Mouse (Mus musculus): ENCODE data around the gene Tspan31.
"Not testable (repeated sequence)": the region's sequence is repeated elsewhere in the genome, so short reads cannot be mapped to it uniquely, and the experiment has no call there.

Tspan31 gene

DNA sequence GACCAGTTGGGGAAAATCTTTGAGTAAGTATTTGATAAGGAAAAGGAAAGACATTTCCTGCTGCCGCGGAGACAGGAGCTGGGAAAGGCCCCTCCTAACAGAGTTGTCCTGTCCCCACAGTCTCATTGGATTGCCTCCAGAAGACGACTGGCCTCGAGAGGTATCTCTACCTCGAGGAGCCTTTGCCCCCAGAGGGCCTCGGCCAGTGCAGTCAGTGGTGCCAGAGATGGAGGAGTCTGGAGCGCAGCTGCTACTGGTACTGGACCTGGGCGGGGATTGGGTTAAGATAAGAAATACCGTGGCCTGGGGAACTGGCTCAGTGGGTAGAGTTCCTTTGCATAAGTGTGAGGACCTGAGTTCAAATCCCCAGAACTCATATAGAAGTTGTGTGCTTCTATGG lies 4.1 kb downstream of the Tspan31 start:
- DNase-seq (ENCODE audit: low read depth, low spot score) = no peak

DNA sequence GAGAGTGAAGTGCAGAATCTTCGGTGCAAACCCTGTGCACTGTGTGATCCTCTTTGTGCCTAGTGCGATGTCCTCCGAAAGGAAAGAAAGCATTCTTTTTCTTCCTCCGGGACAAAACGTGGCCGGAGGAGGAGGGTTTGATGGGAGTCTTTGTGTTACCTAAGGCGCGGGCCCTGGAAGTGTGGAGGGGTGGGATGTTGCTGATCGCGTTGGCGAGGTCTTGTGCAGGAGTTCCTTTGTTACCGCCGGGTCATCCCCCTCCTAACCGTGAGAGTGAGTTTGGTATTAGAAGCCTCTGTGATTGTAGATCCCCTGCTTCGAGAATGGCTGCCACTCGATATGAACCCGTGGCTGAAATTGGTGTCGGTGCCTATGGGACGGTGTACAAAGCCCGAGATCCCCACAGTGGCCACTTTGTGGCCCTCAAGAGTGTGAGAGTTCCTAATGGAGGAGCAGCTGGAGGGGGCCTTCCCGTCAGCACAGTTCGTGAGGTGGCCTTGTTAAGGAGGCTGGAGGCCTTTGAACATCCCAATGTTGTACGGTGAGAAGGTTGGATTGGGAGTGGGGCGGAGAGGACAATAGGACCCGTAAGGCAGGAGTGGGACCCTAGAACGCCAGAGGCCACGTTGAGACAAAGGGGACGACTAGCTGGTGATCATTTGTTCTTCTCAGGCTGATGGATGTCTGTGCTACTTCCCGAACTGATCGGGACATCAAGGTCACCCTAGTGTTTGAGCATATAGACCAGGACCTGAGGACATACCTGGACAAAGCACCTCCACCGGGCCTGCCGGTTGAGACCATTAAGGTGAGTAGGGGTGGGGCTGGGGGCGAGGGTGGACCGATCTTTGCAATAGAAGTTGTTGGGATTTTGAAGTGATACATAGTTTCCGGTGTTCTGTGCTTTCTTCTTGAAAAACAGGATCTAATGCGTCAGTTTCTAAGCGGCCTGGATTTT lies 5.9 kb downstream of the Tspan31 start:
- DNase-seq (ENCODE audit: low read depth, low spot score) = no peak

DNA sequence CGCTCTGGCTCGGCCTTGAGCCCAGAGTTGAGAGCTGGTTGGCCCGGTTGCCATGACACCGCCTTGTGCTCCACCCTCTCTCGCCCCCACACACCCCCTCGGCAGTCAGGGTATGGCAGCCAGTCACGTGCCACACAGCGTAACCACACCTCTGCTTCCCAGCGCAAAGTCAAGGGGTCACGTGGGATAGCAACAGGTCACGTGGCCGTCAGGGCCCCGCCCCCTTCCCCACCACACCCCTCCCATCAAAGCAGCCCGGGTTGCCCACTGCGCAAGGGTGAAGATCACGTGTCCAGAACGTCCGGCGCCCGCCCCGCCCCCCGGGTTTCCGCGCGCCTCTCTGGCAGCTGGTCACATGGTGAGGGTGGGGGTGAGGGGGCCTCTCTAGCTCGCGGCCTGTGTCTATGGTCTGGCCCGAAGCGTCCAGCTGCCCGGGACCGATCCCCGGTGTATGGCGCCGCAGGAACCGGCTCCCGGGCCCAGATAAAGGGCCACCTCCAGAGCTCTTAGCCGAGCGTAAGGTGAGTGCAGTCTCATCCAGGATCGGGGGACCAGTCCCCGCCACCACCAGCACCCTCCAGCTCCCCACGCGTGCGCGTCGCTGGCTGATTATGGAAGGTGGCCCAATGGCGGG lies 6.7 kb downstream of the Tspan31 start, which contains the start of gene Cdk4:
Cdk4 (plus strand) TSS at position 296 of the 634 bp plus-strand sequence.
- DNase-seq (ENCODE audit: low read depth, low spot score) = peak; percentile 95

DNA sequence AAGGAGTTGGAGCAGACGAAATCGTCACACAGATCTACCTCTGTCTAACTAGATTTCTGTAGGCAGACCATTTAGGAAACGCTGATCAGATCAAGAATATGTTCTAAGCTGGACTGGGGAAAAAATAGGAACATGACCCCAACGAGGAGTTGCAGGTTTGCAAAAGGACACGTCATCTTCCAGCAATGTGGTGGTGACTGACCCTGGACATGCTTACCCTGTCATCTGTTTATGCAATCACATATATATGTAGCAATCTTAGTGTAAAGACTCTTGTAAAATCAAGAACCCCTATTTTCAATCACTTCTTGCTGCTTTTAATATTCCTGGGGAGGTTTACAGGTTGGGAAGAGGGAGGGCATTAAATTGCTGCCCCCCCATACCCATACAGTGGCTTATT lies 7.6 kb downstream of the Tspan31 start:
- no peak for DNase-seq (ENCODE audit: low read depth, low spot score)

DNA sequence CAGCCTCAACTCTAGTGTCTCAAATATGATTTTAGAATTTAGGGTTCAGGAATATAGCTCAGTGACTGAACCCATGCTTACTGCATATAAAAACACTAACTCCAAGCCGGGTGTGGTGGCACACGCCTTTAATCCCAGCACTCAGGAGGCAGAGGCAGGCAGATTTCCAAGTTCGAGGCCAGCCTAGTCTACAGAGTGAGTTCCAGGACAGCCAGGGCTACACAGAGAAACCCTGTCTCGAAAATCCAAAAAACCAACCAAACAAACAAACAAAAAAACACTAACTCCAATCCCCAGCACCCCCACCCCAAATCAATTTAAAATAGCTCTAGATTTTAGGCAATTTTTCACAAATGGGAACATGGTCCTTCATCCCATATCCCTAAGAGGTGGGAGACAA lies 8.0 kb downstream of the Tspan31 start:
- DNase-seq (ENCODE audit: low read depth, low spot score) = not testable (repeated sequence)

DNA sequence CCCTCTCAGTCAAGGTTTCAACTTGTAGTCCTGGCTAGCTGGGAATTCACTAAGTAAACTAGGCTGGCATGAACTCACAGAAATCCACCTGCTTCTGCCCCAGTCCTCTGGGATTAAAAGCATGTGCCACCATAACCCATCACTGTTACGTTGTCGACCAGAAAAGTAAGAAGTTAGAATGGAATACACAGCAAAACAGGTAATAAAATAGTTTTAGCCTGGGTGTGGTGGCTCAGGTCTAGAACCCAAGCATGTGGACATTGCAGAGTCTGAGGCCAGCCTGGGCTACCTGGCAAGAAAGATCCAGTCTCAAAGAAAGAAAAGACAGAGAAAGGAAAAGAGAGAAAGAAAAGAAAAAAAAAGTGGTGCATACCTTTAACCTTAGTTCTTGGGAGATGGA lies 8.6 kb downstream of the Tspan31 start:
- DNase-seq (ENCODE audit: low read depth, low spot score) = no peak

DNA sequence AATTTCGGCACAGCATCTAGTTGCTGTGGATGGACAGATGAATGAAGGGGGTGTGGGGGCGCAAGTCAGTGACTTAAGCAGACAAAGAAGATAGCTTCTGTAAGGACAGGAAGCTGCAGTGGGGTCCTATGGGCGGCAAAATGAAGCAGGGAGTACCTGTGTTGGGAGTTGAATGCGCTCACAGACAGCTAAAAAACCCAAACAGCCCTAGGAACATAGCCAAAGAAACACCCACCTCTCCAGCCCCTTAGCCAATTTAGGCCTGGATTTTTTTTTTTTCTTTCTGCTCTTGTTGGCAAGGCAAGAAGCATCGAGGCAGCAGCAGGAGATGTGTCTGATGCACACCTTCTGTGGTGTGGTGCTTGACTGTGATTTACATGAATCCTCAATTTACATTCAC lies 9.0 kb downstream of the Tspan31 start:
- no peak for DNase-seq (ENCODE audit: low read depth, low spot score)

DNA sequence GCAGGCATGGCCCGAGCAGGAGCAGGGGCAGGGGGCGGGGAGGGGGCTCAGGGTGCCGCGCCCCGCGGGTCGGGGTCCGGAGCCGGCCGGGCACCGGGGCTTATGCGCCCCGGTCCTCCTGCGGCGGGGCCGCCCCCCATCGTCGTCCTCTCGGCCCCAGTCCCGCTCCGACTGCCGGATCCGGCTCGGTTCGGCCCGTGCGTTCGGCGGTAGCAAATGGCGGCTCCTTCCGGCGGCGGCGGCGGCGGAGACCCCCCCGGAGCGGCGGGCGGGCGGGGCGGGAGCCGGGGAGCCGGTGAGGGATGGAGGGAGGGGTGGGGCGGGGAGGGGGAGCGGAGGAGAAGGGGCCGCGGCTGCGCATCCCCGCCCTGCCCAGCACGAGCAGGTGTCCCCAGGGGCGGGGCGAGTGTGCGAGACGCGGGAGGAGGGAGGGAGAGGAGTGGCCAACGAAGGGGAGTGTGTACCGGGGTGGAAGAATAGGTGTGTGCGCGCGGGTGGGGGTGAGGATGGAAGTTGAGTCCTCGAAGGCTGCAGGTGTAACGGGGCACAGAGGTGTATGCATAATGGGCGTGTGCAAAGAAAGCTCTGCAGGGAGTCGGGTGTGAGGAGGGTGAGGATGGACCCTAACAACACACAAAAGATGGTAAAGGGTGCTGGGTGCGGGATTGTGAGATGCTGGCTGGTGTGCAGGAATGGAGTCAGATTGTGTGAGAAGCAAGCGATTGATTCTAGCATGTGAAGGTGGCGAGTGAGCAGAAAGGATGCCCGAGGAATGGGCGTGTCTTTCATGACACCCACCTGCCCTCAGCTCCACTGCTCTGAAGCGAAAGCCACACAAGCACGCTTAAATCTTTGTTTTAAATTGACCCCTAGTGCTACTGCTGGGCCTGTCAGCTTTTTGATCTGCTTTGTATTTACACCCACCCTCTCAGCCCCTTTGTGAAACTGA lies 9.8 kb downstream of the Tspan31 start, which contains the start of gene March9:
March9 (minus strand) TSS at position 217 of the 949 bp plus-strand sequence.
- DNase-seq (ENCODE audit: low read depth, low spot score) = no peak

DNA sequence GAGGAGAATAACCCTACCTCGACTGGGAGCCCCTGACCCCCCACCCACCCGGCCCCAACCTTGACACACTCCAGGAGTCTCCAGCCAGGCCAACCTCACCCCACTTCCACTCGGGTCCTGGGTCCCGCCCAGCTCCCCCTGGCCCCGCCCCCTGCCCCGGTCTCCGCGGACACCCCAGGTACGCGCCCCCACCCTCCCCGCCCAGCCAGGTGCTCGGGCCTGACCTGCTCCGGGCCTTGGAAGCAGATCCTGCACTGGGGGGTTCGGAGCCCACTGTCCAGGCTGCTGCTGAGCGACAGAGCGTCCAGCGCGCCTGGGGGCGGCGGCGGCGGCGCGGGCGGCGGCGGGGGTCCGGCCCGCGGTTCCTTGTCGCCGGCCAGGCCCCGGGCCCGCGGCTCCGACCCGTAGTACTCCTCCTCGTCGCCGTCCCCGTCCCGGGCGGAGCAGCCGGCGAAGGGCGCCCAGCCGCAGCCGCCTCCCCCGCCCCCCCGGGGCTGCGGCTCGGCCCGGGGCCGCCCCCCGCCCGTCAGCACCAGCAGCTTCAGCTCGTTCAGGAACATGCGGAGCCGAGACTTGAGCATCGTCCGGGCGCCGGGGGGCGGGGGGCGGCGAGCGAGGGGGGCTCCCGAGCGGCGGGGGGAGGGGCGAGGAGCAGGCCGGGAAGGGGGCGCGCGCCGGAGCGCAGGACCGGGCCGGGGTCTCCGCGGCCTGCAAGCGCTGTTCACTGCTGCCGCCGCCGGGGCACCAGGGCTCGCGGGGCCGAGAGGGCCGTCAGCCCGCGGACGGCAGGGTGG lies 10.7 kb downstream of the Tspan31 start:
- no peak for DNase-seq (ENCODE audit: low read depth, low spot score)

DNA sequence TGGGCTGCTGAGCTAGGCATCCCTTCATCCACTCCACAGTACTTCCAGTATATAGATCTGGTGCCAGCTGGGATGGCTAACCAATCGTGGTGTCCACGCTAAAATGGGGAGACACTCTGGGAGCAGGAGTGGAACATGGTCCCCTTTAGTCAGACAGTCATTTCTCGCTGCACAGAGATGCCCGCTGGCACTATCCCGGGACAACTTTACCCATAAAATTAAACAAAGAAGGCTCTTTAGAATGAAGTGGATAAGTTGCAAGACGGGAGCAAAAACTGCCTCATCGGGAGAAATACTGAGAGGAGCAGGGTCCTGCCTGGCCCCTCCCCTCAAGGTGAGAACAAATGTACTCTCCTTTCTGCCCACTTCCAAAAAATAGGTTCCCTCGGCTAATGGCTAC lies 11.4 kb downstream of the Tspan31 start:
- DNase-seq (ENCODE audit: low read depth, low spot score) = no peak

DNA sequence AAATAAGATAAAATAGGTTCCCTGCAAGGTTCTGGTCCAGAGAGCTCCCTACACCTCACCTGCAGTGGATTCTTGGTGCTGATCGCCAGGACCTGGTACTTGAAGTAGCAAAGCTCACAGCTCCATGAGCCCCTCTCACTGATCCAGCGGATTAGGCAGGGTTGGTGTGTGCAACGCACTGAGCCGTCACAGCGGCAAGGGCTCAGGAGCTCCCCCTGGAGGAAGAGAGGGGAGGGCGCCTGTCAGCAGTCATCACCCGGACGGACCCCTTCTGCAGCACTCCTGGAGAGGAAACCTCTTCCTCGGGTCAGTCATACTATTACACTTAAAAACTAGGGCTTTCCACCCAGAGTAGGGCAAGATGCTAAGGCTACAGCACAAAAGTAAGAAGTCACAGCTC lies 11.9 kb downstream of the Tspan31 start:
- no peak for DNase-seq (ENCODE audit: low read depth, low spot score)

DNA sequence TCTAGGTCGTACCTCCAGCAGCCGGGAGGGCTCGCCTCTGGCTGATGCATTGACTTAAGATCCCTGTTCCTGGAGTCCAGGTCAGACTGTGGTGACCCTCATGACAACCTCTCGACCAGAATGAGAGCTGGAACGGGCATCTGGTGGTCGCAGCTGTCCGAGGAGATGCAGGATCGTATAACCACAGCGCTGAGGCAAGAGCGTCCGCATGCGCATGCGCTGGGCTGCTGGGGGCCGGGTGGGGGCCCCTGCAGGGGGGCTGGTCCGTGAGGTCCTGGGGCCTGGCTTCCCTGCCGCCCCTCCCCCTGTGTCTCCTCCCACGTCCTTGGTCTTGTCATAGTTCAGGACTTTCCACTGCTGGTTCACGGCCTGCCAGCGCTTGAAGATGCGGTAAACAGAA lies 13.6 kb downstream of the Tspan31 start:
- no peak for DNase-seq (ENCODE audit: low read depth, low spot score)

DNA sequence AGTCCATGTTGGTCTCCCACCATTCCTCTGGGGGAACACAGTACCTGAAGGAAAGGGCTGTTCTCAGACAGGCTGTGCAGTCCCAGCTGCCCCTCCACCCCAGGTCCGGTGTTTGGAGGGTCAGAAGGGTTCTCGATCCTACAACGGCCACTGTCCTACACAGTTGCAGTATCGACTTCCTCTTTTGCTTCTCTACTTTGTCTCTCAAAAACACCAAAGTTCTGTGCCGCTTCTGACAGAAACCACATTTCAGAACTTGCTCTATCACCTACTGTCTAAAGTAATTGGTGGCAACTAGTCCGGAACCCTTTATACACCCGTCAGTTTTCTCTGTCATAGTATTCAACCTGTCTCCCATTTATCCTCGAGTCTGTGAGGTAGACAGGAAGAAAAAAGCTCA lies 14.7 kb downstream of the Tspan31 start:
- DNase-seq (ENCODE audit: low read depth, low spot score) = no peak

DNA sequence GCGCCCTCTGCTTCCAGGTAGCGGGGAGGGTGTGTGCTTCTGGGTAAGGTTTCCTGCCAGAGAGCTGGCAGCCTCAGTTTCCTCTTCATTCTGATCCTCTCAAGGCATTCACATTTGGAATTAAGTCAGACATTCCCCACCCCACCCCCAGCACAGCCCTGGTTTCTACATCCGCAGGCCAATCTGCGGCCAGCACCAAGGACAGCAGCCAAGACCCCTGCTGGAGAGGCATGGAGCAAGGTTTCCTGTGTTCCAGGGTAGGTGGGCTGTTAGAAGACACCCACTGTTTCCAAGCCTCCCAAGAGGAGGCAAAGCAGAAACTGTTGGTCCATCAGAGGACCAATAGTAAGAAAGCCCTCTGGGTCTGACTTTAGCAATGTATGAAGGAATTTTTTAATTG lies 15.4 kb downstream of the Tspan31 start:
- no peak for DNase-seq (ENCODE audit: low read depth, low spot score)

DNA sequence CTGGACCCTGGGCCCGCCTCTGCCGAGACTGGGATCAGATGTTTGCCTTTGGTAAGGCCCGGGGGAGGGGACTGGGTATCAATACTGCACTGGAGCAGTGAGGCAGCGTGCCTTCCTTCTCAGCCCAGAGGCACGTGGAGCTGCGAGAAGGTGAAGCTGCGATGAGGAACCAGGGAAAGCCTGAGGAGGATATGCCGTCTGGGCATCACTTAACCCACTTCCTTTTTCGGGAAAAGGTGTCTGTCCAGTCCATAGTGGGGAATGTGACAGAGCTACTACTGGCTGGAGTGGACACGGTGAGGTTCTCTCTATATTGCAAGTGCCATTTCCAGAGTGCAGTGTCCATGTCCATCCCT lies 20.0 kb downstream of the Tspan31 start:
- DNase-seq (ENCODE audit: low read depth, low spot score) = no peak

DNA sequence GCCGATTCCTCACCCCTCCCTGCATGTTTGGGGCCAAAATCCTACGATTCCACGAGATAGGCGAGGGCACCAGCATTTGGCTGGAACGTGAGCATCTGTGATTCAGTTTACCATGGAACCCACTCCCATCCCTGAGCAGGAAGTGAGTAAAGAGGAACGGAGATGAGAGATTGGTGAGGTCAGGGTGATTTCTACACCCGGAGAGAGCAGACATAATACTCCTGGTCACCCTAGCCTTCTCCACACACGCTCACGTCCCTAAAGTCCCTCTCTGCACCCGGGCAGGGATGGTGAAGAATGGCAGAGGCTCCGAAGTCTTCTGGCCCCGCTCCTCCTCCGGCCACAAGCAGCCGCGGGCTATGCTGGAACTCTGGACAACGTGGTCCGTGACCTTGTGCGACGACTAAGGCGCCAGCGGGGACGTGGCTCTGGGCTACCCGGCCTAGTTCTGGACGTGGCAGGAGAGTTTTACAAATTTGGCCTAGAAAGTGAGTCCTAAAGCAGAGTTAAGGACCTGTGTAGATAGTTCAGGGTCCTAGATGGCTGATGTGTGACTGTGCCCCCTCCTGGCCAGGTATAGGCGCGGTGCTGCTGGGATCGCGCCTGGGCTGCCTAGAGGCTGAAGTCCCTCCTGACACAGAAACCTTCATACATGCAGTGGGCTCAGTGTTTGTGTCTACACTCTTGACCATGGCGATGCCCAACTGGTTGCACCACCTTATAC lies 20.5 kb downstream of the Tspan31 start:
- DNase-seq (ENCODE audit: low read depth, low spot score) = no peak

DNA sequence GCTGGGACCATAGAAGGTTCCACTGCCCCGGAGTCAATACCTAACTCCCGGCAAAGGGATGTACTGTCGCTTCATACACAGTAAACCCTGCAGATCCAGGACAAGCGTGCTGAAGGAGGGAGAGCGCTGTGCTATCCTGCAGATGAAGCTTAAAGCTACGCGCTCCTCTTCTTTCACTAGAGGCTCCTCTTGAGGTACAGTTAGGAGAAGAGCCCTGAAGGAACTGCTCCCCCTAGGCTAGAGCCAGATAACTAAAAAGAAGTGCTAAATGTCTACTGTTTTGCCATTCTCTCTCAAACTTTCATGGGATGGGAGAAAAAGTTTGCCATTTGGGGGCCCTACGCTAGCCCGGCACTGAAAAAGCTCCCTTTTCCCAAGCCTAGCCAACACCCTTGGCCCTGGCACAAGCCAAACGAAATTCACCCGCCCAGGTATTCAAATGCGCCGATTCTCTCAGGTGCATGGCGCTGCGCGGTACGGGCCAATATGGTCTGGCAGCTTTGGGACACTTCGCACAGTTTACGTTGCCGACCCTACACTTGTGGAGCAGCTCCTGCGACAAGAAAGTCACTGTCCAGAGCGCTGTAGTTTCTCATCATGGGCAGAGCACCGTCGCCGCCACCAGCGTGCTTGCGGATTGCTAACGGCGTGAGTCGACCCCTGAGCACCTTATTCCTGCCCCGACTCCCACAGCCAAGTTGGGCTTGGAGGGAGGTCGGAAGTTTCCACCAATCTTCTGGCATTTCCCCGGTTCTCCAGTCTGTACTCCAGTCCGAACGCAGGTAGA lies 21.3 kb downstream of the Tspan31 start:
- no peak for DNase-seq (ENCODE audit: low read depth, low spot score)

DNA sequence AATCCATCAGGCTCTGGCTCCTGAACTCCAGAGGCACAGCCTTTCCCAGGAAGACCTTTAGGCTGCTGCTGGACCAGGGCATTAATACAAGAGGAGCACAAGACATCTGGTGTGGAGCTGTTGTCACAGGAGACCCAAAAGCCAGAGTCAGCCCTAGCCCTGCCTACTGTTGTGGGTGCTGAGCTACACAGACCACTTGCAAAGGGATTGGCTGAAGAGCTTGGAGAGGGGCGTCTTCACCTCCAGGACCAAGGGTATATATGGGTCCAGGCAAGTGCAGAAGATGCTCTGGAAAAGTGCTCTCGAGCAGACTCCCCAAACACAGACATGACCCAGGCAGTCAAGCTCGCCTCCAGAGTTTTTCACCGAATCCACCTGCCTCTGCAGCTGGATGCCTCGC lies 22.1 kb downstream of the Tspan31 start, which contains the start of gene Cyp27b1:
Cyp27b1 (plus strand) TSS at position 297 of the 400 bp plus-strand sequence.
- no peak for DNase-seq (ENCODE audit: low read depth, low spot score)

DNA sequence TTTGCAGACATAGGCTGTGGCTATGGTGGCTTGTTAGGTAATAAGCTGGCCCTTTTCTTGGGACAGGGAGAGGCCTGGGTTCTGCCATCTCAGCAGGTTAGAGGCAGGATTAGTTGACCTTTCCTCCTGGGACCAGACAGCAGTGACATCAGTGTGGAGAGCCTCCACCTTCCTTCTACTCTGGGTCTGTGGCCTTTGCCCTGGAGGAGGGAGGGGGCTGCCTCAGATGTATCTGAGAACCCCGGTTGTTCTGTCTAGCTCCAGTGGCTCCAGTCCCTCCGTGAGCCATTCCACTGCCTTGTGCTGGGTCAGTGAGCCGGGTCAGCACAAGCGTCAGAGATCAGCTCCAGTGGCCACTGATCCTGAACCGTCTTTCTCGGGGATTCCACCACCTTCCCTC lies 26.9 kb downstream of the Tspan31 start:
- DNase-seq (ENCODE audit: low read depth, low spot score) = no peak

All from WW6 (cell line).